Mouse (Mus musculus) cortical plate, adult 2 months (tissue): ENCODE measurements around the gene Zfp800.

Experiments used
- CTCF ChIP-seq: fragments of 200-500 bp; IDR thresholded peaks from 2 replicates; pipeline ENCODE4 v1.5.1; 2011; ENCODE audit warnings: mild to moderate bottlenecking, control low read depth, low read length; ENCODE audit not compliant: insufficient read depth; ENCODE audit errors: extremely low read depth
- POLR2A ChIP-seq: fragments of 200-500 bp; IDR thresholded peaks from 2 replicates; pipeline ENCODE4 v1.6.1; 2011; ENCODE audit warnings: mild to moderate bottlenecking, low read length, control low read depth; ENCODE audit not compliant: insufficient read depth; ENCODE audit errors: extremely low read depth

DNA sequence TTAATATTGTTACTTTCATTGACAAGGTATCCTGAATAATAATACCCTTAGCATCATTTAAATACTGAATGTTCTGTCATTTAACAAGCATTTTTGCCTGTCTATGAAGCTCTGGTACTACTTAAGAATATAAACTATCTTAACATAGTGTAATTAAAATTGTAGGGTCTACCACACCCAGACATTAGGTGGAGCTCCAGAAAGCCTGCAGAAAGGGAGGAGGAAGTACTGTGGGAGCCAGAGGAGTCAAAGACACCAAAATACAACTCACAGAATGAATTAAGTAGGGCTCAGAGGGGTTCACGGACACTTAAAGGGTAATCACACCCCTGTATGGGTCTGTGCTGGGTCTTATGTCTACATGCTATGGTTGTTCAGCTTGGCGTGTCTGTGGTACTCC is 149.6 kb downstream of the Zfp800 start:
- no peak for TF ChIP-seq CTCF
- no peak for TF ChIP-seq POLR2A
